Mouse (Mus musculus) cerebellum, adult 2 months (tissue): ENCODE data around the gene Chka.

Source experiments
- CTCF ChIP-seq: fragments of 200-500 bp; IDR thresholded peaks from 2 replicates; pipeline ENCODE4 v1.5.1; 2011; ENCODE audit warnings: low read depth, mild to moderate bottlenecking, control low read depth, low read length, moderate library complexity, borderline replicate concordance; ENCODE audit not compliant: insufficient read depth
- POLR2A ChIP-seq: fragments of 200-500 bp; IDR thresholded peaks from 2 replicates; pipeline ENCODE4 v1.6.1; 2011; ENCODE audit warnings: low read length, control low read depth, borderline replicate concordance; ENCODE audit not compliant: insufficient read depth

- TF ChIP-seq POLR2A (no peak), CTCF (no peak)
Observed at GRCm38 (mm10) chr19:3898952-3899351, 47.4 kb downstream of the Chka start.
